Mouse (Mus musculus) stomach, embryonic 16.5 days (tissue): ENCODE results near the gene Rslcan18. TPM values are rescaled to one million over a fixed set of nuclear protein-coding genes. Genes with fewer than 3 reads are reported as not detected.
"Not testable (repeated sequence)": the region's sequence is repeated elsewhere in the genome, so short reads cannot be mapped to it uniquely, and the experiment has no call there.

Experiments
- ATAC-seq: fragments of 200-750 bp; cut with Nextera tagmentation; 2 replicates; pipeline ENCODE4 v1.8.0; 2017; ENCODE audit warnings: moderate number of reproducible peaks, moderate TSS enrichment; ENCODE audit not compliant: insufficient read depth, low FRiP score
- H3K27ac ChIP-seq: fragments of 300-500 bp; sonication (generic); 2 replicates; pipeline ENCODE4 v1.5.1; 2014; ENCODE audit warnings: low read length
- H3K27me3 ChIP-seq: fragments of 300-500 bp; sonication (generic); 2 replicates; pipeline ENCODE4 v1.6.1; 2014; ENCODE audit warnings: low read length, control low read depth, mixed read lengths; ENCODE audit not compliant: control insufficient read depth, insufficient read depth
- H3K36me3 ChIP-seq: fragments of 300-500 bp; sonication (generic); 2 replicates; pipeline ENCODE4 v1.6.1; 2014; ENCODE audit warnings: low read length; ENCODE audit not compliant: control insufficient read depth, insufficient read depth
- H3K4me1 ChIP-seq: fragments of 300-500 bp; sonication (generic); 2 replicates; pipeline ENCODE4 v1.6.1; 2014; ENCODE audit warnings: low read length, control low read depth, mixed read lengths; ENCODE audit not compliant: control insufficient read depth, insufficient read depth
- H3K4me2 ChIP-seq: fragments of 300-500 bp; sonication (generic); 2 replicates; pipeline ENCODE4 v1.6.1; 2014; ENCODE audit warnings: low read depth, low read length, mixed read lengths
- H3K4me3 ChIP-seq: fragments of 300-500 bp; sonication (generic); replicated peaks from 2 replicates; pipeline ENCODE4 v1.5.1; 2014; ENCODE audit warnings: mild to moderate bottlenecking, low read length
- H3K9ac ChIP-seq: fragments of 300-500 bp; sonication (generic); 2 replicates; pipeline ENCODE4 v1.6.1; 2014; ENCODE audit warnings: low read length
- H3K9me3 ChIP-seq: fragments of 300-500 bp; sonication (generic); replicated peaks from 2 replicates; pipeline ENCODE4 v1.6.1; 2016; ENCODE audit warnings: low read length, control low read depth; ENCODE audit not compliant: control insufficient read depth
- WGBS: fragments of 180-500 bp; shearing (Covaris S2); extraction: QIAGEN DNeasy Blood & Tissue Kit; methylation state at CpG from one replicate; pipeline ENCODE4 v1.1.7; 2014; 5-methylcytosine and 5-hydroxymethylcytosine counted together
- polyA plus RNA-seq: library from polyadenylated mRNA; unstranded; fragments of >200 nt; fragmentation: Nextera tagmentation; extraction: Ambion mirVana; gene quantifications from 2 replicates; pipeline ENCODE4 v1.2.1, GENCODE M21; 2015

The Rslcan18 gene
- polyA plus RNA-seq = 0.31 and 0.47 TPM in 2 replicates

DNA sequence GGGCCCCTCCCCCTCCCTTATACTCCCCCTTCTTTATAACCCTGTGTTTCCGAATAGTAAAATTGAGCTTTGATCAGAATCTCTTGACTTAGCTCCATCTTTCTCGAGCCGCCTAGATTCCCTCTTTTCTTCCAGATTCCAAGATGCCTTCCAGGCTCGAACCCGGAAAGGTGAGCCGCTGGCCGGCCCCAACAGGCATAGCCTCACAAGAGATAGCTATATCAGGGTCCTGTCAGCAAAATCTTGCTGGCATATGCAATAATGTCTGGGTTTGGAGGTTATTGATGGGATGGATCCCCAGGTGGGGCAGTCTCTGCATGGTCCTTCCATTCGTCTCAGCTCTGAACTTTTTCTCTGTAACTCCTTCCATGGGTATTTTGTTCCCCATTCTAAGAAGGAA, at the start of gene Rslcan18:
TSS of gene Rslcan18 (minus strand) at position 101 of the 400 bp plus-strand sequence.
- H3K9ac ChIP-seq, H3K36me3 ChIP-seq, H3K4me1 ChIP-seq, H3K4me3 ChIP-seq, H3K9me3 ChIP-seq, H3K27me3 ChIP-seq, ATAC-seq, H3K4me2 ChIP-seq, H3K27ac ChIP-seq: not testable (repeated sequence)
- WGBS = 91% methylated on average over 8 of the region's 8 CpGs

DNA sequence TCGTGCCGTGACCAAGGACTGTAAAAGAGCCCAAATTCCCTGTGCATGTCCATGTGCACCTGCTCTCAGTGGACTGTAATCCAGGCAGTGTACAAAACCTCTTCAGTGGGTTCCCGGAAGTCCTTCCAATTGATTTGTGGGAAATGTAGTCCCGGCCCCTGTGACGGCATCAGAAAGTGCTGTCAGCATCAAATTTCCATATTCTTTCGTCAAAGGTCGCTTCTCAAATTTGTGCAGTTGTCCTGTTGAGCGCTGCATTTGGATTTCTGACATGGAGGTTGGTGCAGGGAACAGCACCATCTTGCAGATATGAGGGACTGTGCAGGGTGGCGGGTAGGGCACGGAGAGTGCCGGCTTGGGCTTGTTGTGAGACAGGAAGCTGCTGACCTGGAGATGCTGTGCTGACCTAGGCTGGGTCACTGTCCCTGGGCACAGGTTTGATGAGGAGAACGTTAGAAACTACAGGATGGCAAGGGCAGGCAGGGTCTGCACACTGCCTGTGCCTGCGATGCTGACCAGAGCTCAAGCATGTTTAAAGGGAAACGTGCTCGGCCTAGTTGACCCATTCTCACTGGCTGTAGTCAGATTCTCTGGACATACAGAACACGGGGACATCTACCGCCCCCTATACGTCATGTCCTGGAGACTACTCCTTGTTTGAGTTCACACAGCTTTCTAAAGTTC, 12.1 kb upstream of the Rslcan18 start:
- Histone ChIP-seq H3K27me3 (no peaks in the 10 kb centered on the region), H3K27ac (peak overlapping the region; percentile 48; the same call in 1 of the 2 replicates), H3K4me1 (0 out of 2 replicates have a peak, but pooled peaks cover 3% of the 10 kb centered on the region), H3K9me3 (no peaks in the 10 kb centered on the region), H3K4me3 (peak overlapping the region; percentile 67), H3K9ac (peak overlapping the region; percentile 78), H3K36me3 (no peaks in the 10 kb centered on the region), H3K4me2 (peak overlapping the region; percentile 80)
- peak; percentile 94 for ATAC-seq
- WGBS = under 1% methylated on average over 18 of the region's 18 CpGs

DNA sequence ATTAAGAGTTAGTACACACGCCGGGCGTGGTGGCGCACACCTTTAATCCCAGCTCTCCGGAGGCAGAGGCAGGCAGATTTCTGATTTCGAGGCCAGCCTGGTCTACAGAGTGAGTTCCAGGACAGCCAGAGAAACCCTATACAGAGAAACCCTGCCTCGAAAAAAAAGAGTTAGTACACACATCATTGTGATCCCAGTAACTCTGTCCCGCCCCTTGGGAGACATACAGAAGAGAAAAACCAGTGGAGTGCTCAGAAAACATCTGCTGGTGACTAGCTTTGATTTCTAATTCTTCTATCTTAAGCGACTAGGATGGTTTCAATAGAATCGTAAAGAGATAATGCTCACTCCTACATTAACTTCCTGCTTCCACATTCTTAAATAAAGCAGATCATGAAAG, 11.4 kb upstream of the Rslcan18 start:
- H3K36me3 ChIP-seq, H3K4me1 ChIP-seq, ATAC-seq, H3K9me3 ChIP-seq, H3K4me3 ChIP-seq, H3K27me3 ChIP-seq, H3K27ac ChIP-seq, H3K9ac ChIP-seq: not testable (repeated sequence)
- 73% methylated on average over 10 of the region's 10 CpGs for WGBS
- H3K4me2 ChIP-seq = peak overlapping the region; percentile 80

DNA sequence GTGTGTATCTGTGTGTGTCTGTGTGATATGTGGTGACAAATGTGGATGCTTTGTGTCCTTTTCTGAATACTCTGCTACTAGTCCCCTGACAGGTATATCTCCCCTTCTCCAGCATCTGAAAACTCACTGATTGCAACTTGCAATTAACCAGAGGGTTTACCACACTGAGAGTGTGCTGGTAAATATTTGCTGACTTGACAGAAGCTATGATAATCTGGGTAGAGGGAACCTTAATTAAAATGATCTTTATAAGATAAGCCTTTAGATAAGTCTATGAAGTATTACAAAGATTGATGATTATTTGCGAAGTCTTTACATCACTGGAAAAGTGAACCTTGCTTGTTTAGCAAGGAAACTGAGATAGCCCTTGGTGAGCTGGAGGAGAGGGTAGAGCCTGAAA, 8.4 kb upstream of the Rslcan18 start:
- WGBS = 76% methylated on average over 1 of the region's 1 CpGs
- Histone ChIP-seq H3K4me1 (0 out of 2 replicates have a peak, but pooled peaks cover 3% of the 10 kb centered on the region), H3K9me3 (no peaks in the 10 kb centered on the region), H3K4me2 (no peak overlapping the region), H3K4me3 (no peak overlapping the region), H3K27me3 (no peaks in the 10 kb centered on the region), H3K27ac (no peak overlapping the region), H3K9ac (no peak overlapping the region), H3K36me3 (no peaks in the 10 kb centered on the region)
- ATAC-seq = no peak

- not testable (repeated sequence) for H3K27me3 ChIP-seq, H3K36me3 ChIP-seq, H3K4me3 ChIP-seq, ATAC-seq, H3K9ac ChIP-seq, H3K27ac ChIP-seq, H3K4me1 ChIP-seq, H3K9me3 ChIP-seq, H3K4me2 ChIP-seq
Observed at GRCm38 (mm10) chr13:67121360-67121759, 5.3 kb upstream of the Rslcan18 start, which contains the start of gene Zfp759. Gene Zfp759 (plus strand): TSS chr13:67121660.

DNA sequence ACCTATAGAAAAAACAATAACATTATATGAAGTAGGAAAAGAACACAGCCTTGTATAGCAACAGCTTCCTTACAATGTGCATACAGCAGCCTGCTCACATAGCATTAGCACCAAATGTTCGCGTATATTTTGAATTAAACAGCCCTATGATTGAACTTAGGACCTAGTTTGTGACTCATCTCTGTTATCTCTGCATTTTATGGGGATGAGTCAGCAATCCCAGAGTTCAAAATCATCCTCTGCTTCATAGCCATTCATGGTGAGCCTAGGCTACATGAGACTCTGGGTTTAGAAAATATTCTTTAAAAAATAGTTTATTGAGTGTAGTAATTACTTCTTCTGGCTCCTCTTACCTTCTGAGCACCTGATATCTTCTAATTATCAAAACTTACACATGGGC, 2.8 kb downstream of the Rslcan18 start:
- peaks cover 4% of the 10 kb centered on the region; the same call in 1 of the 2 replicates for H3K4me1 ChIP-seq
- no peak overlapping the region for H3K4me2 ChIP-seq
- no peak overlapping the region for H3K9ac ChIP-seq
- H3K4me3 ChIP-seq = no peak overlapping the region
- no peaks in the 10 kb centered on the region for H3K27me3 ChIP-seq
- H3K9me3 ChIP-seq = no peaks in the 10 kb centered on the region
- no peak overlapping the region for H3K27ac ChIP-seq
- 89% methylated on average over 2 of the region's 2 CpGs for WGBS
- no peaks in the 10 kb centered on the region for H3K36me3 ChIP-seq
- ATAC-seq = no peak

DNA sequence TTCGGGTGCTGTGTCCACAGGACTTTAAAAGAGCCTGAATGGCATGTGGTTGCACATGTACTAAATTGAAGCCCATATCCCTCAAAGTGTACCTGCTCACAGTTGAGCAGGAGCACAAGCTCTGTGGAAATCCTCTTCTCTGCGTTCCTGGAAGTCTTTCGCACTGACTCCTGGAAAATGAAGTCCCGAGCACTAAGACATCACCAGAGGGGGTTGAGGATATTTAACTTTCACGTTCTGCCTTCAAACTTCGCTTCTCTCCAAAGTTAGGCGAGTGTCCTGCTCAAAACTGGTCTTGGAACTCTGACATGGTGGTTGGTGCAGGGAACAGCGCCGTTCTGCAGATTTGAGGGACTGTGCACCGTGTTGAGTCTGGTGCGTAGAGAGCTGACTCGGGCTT, 4.0 kb downstream of the Rslcan18 start:
- WGBS = 79% methylated on average over 12 of the region's 12 CpGs
- no peak for ATAC-seq

GRCm38 (mm10) chr13:67108821-67109206, 7.2 kb downstream of the Rslcan18 start:
- H3K27me3 ChIP-seq = no peaks in the 10 kb centered on the region
- H3K36me3 ChIP-seq = peaks cover 9% of the 10 kb centered on the region
- ATAC-seq = peak; percentile 51; the same call in 1 of the 2 replicates
- peak overlapping the region; percentile 17; the same call in 1 of the 2 replicates for H3K9ac ChIP-seq
- H3K4me1 ChIP-seq = peaks cover 8% of the 10 kb centered on the region
- no peaks in the 10 kb centered on the region for H3K9me3 ChIP-seq
- WGBS = 4% methylated on average over 9 of the region's 9 CpGs
- H3K4me3 ChIP-seq = peak overlapping the region; percentile 81
- peak overlapping the region; percentile 40 for H3K27ac ChIP-seq
- peak overlapping the region; percentile 55 for H3K4me2 ChIP-seq

More for the DNA sequence above, 4.0 kb downstream of the Rslcan18 start:
- Histone ChIP-seq H3K9me3 (no peaks in the 10 kb centered on the region), H3K36me3 (no peaks in the 10 kb centered on the region), H3K4me1 (peaks cover 8% of the 10 kb centered on the region), H3K27me3 (no peaks in the 10 kb centered on the region), H3K4me2 (no peak overlapping the region), H3K27ac (no peak overlapping the region), H3K9ac (no peak overlapping the region), H3K4me3 (no peak overlapping the region)

DNA sequence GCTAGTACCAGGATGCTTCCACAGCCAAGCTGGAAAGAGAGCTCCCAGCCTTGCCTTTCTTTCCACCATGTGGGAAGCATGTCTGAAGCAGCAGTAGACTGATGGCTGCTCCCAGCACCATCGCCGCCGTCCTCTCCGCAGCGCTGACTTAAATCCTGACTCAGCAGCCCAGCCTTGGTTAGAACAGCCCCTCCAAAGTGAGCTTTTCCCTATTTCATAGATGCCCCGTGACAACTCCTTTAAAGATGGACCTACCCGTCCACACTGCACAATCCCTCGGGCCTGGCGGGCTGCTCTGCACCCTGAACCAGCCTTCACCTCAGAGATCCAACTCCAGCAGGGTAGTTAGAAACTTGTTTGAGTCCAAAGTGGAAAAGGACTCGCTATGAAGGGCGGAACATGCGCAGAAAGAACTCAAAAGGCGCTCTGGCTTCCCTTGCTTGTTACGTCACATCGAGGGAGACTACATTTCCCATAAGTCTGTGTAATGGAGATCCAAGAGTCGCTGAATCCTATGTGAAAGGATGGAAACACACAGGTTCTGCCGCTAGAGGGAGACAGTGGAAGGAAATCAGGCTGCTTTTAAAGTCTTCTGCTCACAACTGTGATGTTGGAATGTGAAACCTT, 7.8 kb downstream of the Rslcan18 start, which contains the start of gene Gm28557:
TSS of gene Gm28557 (minus strand) at position 411 of the 627 bp plus-strand sequence.
- Histone ChIP-seq H3K9me3 (no peaks in the 10 kb centered on the region), H3K4me2 (peak within 1 kb of the TSS; percentile 71), H3K36me3 (peaks cover 9% of the 10 kb centered on the region), H3K27ac (peak within 1 kb of the TSS; percentile 97), H3K4me1 (peaks cover 8% of the 10 kb centered on the region), H3K27me3 (no peaks in the 10 kb centered on the region), H3K9ac (peak within 1 kb of the TSS; percentile 87), H3K4me3 (peak within 1 kb of the TSS; percentile 81)
- WGBS = under 1% methylated on average over 17 of the region's 17 CpGs
- peak; percentile 98 for ATAC-seq
